Mouse (Mus musculus) limb, embryonic 11.5 days (tissue): ENCODE data around the gene Wscd2. TPM values are rescaled to one million over a fixed set of nuclear protein-coding genes. Genes with fewer than 3 reads are reported as not detected.

ENCODE experiments used
- ATAC-seq: fragments of 200-750 bp; cut with Nextera tagmentation; 2 replicates; pipeline ENCODE4 v1.8.0; 2017; ENCODE audit warnings: low read depth; ENCODE audit not compliant: insufficient number of reproducible peaks, low FRiP score, low TSS enrichment
- DNase-seq: peaks from one replicate; pipeline ENCODE4 v3.0.0-alpha.2; 2015; ENCODE audit warnings: low spot score
- H3K27ac ChIP-seq: fragments of 300-500 bp; sonication (generic); replicated peaks from 2 replicates; pipeline ENCODE4 v1.5.1; 2014; ENCODE audit warnings: low read depth, mild to moderate bottlenecking, low read length
- H3K27me3 ChIP-seq: fragments of 300-500 bp; sonication (generic); 2 replicates; pipeline ENCODE4 v1.6.1; 2014; ENCODE audit warnings: mild to moderate bottlenecking, low read length, mixed read lengths; ENCODE audit not compliant: control insufficient read depth, insufficient read depth
- H3K36me3 ChIP-seq: fragments of 300-500 bp; sonication (generic); 2 replicates; pipeline ENCODE4 v1.6.1; 2014; ENCODE audit warnings: mild to moderate bottlenecking, low read length, moderate library complexity, mixed read lengths; ENCODE audit not compliant: control insufficient read depth, insufficient read depth
- H3K4me1 ChIP-seq: fragments of 300-500 bp; sonication (generic); 2 replicates; pipeline ENCODE4 v1.6.1; 2014; ENCODE audit warnings: low read length, mixed read lengths; ENCODE audit not compliant: control insufficient read depth, insufficient read depth
- H3K4me2 ChIP-seq: fragments of 300-500 bp; sonication (generic); 2 replicates; pipeline ENCODE4 v1.6.1; 2014; ENCODE audit warnings: low read depth, mild to moderate bottlenecking, moderate library complexity; ENCODE audit not compliant: severe bottlenecking
- H3K4me3 ChIP-seq: fragments of 300-500 bp; sonication (generic); 2 replicates; pipeline ENCODE4 v1.5.1; 2014; ENCODE audit warnings: low read depth, low read length
- H3K9ac ChIP-seq: fragments of 300-500 bp; sonication (generic); 2 replicates; pipeline ENCODE4 v1.6.1; 2014; ENCODE audit warnings: mild to moderate bottlenecking, low read length
- H3K9me3 ChIP-seq: fragments of 300-500 bp; sonication (generic); 2 replicates; pipeline ENCODE4 v1.6.1; 2016; ENCODE audit warnings: low read length; ENCODE audit not compliant: control insufficient read depth
- WGBS: fragments of 180-500 bp; shearing (Covaris S2); extraction: QIAGEN DNeasy Blood & Tissue Kit; methylation state at CpG from one replicate; pipeline ENCODE4 v1.1.7; 2014; 5-methylcytosine and 5-hydroxymethylcytosine counted together
- polyA plus RNA-seq: library from polyadenylated mRNA; unstranded; fragments of >200 nt; fragmentation: Nextera tagmentation; extraction: Ambion mirVana; gene quantifications from 2 replicates; pipeline ENCODE4 v1.2.1, GENCODE M21; 2014

The Wscd2 gene
- polyA plus RNA-seq, 1 experiment from 2014 or later, result 2.0 TPM

DNA sequence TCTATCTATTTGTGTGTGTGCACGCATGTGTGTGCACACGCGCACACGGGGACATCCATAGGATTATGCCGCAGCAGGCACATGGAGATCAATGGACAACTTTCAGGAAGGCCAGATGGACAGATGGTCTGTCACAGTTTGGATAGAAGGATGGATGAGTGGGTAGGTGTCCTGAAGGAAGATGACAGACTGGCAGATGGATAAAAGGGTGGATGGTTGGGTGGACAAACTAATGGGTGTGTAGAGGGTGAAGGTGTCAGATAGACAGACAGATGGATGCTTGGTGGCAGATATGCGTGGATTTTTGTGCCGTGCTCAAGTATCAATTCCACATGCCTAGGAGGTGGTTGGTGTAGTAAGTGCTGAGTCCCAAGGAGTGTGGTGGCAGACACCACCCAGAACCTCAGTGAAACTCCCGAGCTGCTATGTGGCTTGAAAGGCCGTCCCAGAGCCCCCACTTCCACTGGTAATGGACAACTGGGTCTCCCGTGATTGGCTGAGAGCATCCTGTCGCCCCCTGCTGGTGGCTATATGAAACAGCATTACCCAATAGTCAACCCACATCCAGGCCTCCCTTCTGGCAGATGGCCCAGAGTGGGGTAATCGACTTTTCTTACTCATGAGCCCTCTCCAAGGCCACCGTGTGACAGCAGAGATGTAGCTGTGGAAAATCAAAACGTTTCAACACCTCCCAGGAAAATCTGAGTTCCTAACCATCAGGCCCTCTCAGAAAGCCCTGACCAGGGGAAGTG, 58.0 kb downstream of the Wscd2 start:
- H3K4me2 ChIP-seq, result no peak overlapping the region
- H3K9me3 ChIP-seq, result no peaks in the 10 kb centered on the region
- DNase-seq (peak; percentile 51), ATAC-seq (no peak)
- peaks cover 8% of the 10 kb centered on the region for H3K27me3 ChIP-seq
- WGBS, result 56% methylated on average over 14 of the region's 14 CpGs
- no peak overlapping the region for H3K27ac ChIP-seq
- no peak overlapping the region for H3K9ac ChIP-seq
- H3K36me3 ChIP-seq, result no peaks in the 10 kb centered on the region
- no peak overlapping the region for H3K4me3 ChIP-seq
- peaks cover 10% of the 10 kb centered on the region for H3K4me1 ChIP-seq

DNA sequence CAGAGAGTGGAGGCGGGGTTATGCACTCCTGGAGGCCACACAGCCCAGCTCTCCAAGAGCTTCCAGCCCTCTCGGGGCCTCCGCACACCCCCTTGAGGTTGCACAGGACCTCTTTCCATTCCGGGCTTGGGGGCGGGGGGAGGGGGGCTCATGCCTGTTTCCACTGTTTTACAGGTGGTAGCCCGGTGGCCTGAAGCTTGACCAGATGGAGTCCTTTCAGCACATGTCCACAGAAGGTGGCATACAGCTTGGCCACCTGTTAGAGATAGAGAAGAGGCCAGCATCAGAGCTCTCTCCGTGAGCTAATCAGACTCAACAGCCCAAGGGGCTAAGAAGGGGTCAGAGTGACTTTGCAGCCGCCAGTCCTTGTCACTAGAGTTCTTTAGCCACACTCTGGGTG, 60.1 kb downstream of the Wscd2 start:
- peaks cover 20% of the 10 kb centered on the region for H3K4me1 ChIP-seq
- no peaks in the 10 kb centered on the region for H3K36me3 ChIP-seq
- H3K27ac ChIP-seq, result no peak overlapping the region
- no peak for ATAC-seq
- H3K4me2 ChIP-seq, result no peak overlapping the region
- DNase-seq, result no peak
- H3K27me3 ChIP-seq, result peaks cover 8% of the 10 kb centered on the region
- WGBS, result 58% methylated on average over 8 of the region's 8 CpGs
- H3K4me3 ChIP-seq, result no peak overlapping the region
- no peak overlapping the region for H3K9ac ChIP-seq
- H3K9me3 ChIP-seq, result no peaks in the 10 kb centered on the region

DNA sequence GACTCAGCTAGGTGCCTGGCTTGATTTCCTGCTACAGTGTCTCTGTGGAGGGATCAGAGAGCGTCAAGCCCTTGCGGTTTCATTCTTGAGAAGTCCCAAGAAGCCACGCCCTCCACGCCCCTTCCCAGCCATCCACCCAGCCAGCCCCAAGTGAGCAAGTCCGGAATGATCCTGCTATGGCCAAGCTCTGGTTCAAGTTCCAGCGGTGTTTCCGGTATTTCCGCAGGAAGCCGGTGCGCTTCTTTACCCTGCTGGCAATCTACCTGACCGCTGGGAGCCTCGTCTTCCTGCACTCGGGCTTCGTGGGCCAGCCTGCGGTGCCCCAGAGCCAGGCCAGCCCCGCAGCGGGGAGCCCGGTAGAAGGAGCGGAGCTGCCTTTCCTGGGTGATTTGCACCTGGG, 60.6 kb downstream of the Wscd2 start:
- H3K9ac ChIP-seq, result no peak overlapping the region
- 13% methylated on average over 19 of the region's 19 CpGs for WGBS
- DNase-seq, result no peak
- no peak for ATAC-seq
- H3K4me3 ChIP-seq, result no peak overlapping the region
- no peaks in the 10 kb centered on the region for H3K36me3 ChIP-seq
- H3K4me1 ChIP-seq, result peaks cover 20% of the 10 kb centered on the region
- H3K9me3 ChIP-seq, result no peaks in the 10 kb centered on the region
- H3K4me2 ChIP-seq, result no peak overlapping the region
- peaks cover 8% of the 10 kb centered on the region for H3K27me3 ChIP-seq
- H3K27ac ChIP-seq, result no peak overlapping the region

DNA sequence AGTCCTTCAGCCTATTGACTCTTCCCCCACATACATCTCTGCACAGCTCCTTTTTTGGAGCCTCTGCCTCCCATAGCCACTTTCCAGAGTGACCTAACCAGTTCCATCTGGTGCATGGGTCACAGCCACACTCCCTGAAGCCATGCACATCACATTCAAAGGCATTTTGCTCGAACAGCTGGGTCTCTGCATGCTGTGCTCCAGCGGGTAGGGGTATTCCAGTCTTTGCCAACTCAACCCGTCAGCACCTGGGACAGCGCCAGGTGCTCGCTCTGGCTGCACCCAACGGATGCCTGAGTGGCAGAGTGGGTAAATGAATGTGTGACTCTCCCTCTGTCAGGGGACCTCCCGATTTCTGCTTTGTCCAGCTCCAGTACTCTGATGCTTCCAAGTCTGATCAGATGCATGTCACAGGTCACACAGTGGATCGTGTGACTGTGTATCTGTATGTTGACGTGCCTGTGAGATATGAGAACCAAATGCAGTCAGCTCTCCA, 63.3 kb downstream of the Wscd2 start:
- Histone ChIP-seq H3K27ac (no peak overlapping the region), H3K4me3 (no peak overlapping the region), H3K9ac (no peak overlapping the region), H3K9me3 (no peaks in the 10 kb centered on the region), H3K4me1 (peaks cover 20% of the 10 kb centered on the region), H3K4me2 (no peak overlapping the region), H3K36me3 (no peaks in the 10 kb centered on the region), H3K27me3 (peaks cover 8% of the 10 kb centered on the region)
- ATAC-seq (0 out of 2 replicates have a peak, but pooled peaks have one; percentile 46), DNase-seq (peak; percentile 91)
- WGBS, result 8% methylated on average over 9 of the region's 9 CpGs

DNA sequence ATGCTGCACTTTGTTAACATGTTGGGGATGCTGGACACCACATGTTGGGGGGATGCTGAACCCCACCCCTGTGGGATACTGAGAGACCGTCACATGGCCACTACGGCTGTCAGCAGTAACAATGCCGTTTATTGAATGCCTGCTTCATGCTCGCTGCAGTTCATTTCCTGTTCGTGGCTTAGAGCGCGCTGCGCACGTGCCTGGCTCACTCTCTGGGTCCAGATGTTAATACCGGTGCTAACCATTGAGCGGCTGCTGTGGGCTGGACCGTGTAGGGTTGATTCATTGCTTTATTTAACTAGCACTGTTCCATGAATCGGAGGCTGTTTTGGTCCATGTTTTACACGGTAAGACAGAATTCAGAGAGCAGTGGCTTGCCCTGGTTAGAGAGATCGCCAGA, 64.0 kb downstream of the Wscd2 start:
- H3K27ac ChIP-seq, result no peak overlapping the region
- H3K4me1 ChIP-seq, result peaks cover 20% of the 10 kb centered on the region
- H3K27me3 ChIP-seq, result peaks cover 8% of the 10 kb centered on the region
- no peaks in the 10 kb centered on the region for H3K9me3 ChIP-seq
- H3K4me2 ChIP-seq, result no peak overlapping the region
- 31% methylated on average over 15 of the region's 15 CpGs for WGBS
- H3K36me3 ChIP-seq, result no peaks in the 10 kb centered on the region
- ATAC-seq (peak; percentile 57; the same call in 1 of the 2 replicates), DNase-seq (peak; percentile 71)
- H3K9ac ChIP-seq, result no peak overlapping the region
- H3K4me3 ChIP-seq, result no peak overlapping the region

DNA sequence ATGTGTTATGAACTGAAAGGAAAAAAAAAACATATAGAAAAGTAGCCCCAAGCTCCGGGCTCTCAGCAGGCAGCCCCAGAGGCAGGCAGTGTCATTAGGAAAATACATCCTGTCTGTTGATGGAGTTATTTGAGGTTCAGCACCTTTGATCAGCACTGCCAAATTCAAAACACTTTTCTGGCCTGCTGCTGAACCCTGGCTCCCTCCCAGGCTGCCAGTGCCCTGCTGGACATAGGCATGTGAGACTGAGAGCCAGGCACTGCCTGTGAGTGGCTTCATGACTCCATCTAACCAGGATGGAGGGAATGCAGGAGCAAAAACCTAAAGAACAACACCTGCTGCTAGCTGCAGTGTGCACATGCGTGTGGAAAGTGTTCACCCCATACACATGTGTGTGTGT, 64.4 kb downstream of the Wscd2 start:
- H3K27me3 ChIP-seq, result peaks cover 8% of the 10 kb centered on the region
- DNase-seq (no peak), ATAC-seq (no peak)
- H3K9ac ChIP-seq, result no peak overlapping the region
- H3K36me3 ChIP-seq, result no peaks in the 10 kb centered on the region
- no peak overlapping the region for H3K4me2 ChIP-seq
- no peaks in the 10 kb centered on the region; the same call in 1 of the 2 replicates for H3K9me3 ChIP-seq
- H3K4me1 ChIP-seq, result peaks cover 20% of the 10 kb centered on the region
- H3K27ac ChIP-seq, result no peak overlapping the region
- 56% methylated on average over 2 of the region's 2 CpGs for WGBS
- no peak overlapping the region for H3K4me3 ChIP-seq

DNA sequence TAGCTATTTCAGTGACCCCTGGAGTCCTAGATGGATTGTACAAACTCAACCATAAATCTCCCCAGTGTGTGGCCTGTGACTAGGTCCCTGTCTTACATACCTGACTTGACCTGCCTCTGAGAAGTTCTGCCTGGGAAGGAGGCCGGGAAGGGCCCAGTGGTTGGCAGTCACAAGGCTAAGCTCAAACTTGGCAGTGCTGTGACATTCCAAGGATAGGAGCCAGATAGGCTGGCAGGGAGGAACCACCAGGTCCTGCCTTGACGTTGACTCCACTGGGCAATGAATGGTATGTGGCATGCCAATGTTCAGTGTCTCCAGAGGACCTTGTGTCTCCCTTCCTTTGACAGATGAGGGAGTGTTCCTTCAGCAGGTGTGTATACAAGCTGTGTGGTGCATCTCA, 65.6 kb downstream of the Wscd2 start:
- DNase-seq, result no peak
- Histone ChIP-seq H3K36me3 (no peaks in the 10 kb centered on the region), H3K27me3 (peaks cover 6% of the 10 kb centered on the region), H3K9me3 (no peaks in the 10 kb centered on the region; the same call in 1 of the 2 replicates), H3K9ac (no peak overlapping the region), H3K4me3 (no peak overlapping the region), H3K4me2 (no peak overlapping the region), H3K4me1 (peaks cover 19% of the 10 kb centered on the region), H3K27ac (no peak overlapping the region)
- WGBS, result 75% methylated on average over 2 of the region's 2 CpGs
- no peak for ATAC-seq

DNA sequence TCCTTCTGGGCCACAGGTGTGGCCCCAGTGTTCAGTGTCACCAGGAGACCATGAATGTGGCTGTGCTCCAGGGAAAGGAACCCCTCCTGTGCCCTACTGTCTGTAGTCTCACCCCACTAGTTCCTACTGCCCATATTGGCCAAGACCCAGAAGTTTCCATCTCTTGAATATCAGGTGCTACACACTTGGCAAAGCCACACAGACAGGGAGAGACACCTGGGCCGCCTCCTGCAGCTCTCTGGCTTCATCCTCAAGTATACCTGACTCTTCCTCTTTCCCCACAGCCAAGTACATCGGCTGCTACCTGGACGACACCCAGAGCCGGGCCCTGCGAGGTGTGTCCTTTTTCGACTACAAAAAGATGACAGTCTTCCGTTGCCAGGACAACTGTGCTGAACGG, 67.9 kb downstream of the Wscd2 start:
- H3K27me3 ChIP-seq, result no peaks in the 10 kb centered on the region
- no peak overlapping the region for H3K4me2 ChIP-seq
- 89% methylated on average over 8 of the region's 8 CpGs for WGBS
- H3K9me3 ChIP-seq, result no peaks in the 10 kb centered on the region; the same call in 1 of the 2 replicates
- ATAC-seq (no peak), DNase-seq (no peak)
- H3K36me3 ChIP-seq, result no peaks in the 10 kb centered on the region
- no peak overlapping the region for H3K27ac ChIP-seq
- no peak overlapping the region for H3K9ac ChIP-seq
- H3K4me1 ChIP-seq, result peaks cover 11% of the 10 kb centered on the region
- H3K4me3 ChIP-seq, result no peak overlapping the region
